Mouse (Mus musculus) heart, adult 9 months (tissue): ENCODE measurements around the gene Olfr462.
"Not testable (repeated sequence)": the region's sequence is repeated elsewhere in the genome, so short reads cannot be mapped to it uniquely, and the experiment has no call there.

Source experiments
- DNase-seq, 2 experiments: peaks; one replicate each; pipeline ENCODE4 v3.0.0; 2022; ENCODE audit warnings: low spot score in 2 of 2

Gene Olfr462

DNA sequence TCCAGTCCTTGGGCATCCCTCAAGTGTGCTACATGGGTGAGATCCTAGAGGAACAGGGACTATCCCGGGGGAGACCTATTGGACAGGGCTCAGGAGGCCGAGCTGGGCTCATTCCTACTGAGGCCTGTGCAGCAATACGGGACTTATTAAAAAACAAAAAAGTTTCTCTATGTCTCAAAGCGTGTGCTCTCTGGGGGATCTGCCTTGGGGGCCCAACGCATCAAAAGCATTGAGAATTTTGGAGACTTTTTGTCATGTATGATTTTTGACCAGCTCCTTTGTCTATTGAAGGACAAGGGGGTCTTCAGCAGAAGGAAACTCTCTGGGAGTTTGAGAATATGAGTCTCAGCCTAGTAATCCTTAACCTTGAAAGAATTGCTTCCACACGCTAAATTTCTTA is at the start of gene Olfr462:
TSS of gene Olfr462 (minus strand) at position 101 of the 400 bp plus-strand sequence.
- no peak for DNase-seq

DNA sequence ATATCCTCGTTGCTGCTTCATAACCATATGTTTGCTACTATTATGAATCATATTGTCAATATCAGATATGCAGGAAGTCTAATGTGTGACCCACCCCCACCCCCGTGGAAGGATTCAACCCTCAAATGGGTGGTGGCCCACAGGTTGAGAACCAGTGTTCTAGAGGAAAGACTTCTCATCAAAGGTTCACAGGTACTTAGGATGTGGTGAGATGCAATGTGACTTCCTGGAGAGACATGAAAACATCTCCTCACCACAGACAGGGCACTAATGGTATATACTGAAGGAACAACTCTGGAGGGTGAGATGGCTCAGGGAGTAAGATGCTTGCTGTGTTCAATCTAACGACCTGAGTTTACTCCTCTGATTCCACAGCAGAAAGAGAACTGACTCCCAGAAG is 43.4 kb upstream of the Olfr462 start:
- DNase-seq, result no peak

DNA sequence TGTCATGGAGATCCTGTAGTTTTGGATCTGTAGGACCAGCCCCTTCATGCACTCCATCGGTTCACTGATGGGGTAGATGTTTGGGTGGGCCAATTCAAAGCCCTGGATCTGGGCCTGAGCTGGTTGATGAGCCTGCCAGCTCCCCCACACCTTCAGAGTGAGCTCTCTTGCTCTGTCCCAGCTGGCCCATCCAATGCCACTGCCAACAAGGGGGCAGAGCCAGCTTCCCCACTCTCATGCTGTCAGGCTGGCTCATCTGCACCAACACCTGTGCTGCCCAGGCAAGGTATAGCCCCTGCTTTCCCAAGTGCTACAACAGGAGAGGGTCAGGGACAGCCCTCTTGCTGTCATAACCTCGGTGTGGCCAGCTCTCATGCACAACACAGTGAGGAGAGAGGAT is 41.7 kb upstream of the Olfr462 start:
- no peak for DNase-seq

DNA sequence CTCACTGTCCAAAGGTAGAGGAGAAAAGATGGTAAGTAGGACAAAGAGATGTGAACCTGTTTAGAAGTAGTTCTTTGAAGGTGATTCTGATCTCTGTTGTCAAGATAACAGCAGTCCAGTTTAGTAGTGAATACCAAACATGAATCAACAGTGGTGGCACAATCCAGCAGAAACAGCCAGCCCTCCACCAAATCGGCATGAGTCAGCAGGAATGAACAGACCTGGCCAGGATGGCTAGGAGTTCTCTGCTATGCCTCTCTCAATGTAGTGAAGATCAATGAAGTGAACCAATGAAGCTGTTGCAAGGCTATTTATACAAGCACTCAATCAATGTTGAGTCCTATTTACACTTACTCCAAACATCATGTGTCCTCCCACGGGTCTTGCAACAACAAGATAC is 38.3 kb upstream of the Olfr462 start:
- no peak for DNase-seq

DNA sequence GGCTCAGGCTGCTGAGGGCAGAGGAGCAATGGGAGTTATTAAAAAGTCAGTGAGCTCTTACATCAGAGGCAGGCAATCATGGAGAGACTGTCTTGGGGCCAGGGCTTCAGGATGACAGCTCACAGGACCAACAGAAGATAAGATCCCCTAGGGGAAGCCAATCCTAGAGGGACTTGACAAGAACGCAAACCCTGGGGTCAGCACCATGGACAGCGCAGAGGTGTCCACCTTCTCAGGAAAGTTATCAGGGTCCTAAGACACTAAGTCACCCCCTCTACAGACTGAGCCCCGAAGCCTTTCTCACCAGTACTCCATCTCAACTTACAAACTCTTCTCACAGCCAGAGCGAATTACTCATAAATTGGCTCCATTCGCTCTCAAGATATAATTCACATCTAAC is 28.9 kb upstream of the Olfr462 start, which contains the start of gene Olfr464:
TSS of gene Olfr464 (minus strand) at position 2 of the 400 bp plus-strand sequence.
- DNase-seq, result no peak

DNA sequence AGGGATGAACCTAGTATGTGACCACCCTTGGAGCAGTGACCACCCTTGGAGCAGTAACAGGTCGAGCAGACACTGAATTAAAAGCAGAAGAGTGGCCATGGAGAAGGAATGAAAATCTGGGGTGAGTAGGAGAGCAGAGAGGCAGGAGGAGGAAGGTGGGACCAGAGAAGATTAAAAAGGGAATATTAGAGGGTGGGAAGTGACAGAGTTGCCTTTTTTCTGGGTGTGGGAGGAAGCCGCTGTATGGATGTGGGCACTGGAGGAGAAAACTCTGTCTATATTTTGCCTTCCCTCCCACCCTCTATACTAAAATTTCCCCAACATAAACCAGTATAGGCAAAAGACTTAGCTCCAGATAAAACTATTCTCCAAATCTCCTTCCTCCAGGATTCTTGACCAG is 28.2 kb upstream of the Olfr462 start:
- no peak for DNase-seq

DNA sequence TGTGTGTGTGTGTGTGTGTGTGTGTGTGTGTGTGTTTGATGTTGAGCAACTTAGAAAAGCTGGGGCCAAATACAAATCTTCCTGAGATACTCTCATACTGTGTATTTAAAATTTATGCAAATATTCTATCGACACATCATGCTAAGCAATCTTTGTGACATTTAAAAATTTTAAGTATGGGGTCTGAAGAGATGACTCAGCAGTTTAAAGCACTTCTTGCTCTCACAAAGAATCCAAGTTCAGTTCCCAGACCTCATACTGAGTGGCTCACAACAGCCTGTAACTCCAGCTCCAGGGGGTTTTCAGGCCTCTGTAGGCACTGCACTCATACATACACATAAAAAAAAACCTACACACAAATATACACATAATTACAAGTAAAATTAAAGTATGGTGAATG is 23.9 kb upstream of the Olfr462 start:
- no peak for DNase-seq

DNA sequence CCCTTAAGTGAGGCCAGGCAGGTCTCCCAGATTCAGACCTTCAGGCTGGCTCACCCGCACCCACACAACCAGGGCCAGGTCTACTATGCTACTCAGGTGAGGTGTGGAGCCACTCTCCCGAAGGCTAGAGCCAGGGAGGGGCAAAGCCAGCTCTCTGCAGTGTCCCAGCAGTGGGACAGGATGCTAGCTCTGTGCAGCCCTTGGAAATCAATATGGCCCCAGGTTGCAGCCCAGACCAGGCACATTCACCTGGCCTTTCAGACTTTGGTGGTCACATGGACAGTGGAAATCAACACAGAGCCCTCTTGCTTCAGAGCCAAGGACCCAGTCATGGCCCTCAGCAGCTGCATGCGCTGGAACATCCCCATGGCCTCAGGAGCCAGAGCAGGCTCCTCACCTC is 12.3 kb upstream of the Olfr462 start:
- DNase-seq, result no peak

DNA sequence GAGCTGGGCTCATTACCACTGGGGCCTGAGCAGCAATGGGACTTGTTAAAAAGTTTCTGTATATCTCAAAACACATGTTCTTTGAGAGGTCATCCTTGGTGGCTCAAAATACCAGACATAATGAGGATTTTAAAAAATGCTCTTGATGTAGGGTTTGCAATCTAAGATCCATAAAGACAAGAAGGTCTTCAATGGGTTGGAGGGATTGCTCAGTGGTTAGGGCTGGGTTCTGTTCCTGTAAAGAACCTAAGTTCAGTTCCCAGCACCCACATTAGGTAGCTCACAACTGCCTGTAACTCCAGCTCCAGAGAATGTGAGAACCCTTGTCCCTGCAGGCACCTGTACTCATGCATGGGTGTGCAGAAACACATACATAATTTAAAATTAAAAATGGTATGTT is 5.2 kb upstream of the Olfr462 start, which contains the start of gene Olfr463:
TSS of gene Olfr463 (minus strand) at position 101 of the 400 bp plus-strand sequence.
- DNase-seq, result no peak

DNA sequence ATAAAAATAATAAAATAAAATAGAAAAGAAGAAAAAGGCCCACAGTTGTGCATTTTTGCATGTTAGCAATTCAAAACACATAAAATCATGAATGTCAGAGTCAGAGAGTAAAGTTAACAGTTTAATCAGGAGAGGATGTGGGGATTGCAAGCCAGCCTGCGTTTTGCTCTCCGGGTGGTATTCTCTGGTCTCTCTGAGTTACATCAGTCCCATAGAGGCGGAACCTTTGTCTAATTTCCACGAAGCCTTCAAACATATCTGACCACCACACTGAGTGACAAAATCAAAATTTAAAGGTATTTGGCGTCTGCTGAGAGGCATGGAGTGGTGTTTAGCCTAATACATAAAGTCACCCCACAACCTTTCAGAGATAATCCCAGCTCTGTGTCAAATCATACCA is 7.2 kb downstream of the Olfr462 start:
- DNase-seq, result no peak

DNA sequence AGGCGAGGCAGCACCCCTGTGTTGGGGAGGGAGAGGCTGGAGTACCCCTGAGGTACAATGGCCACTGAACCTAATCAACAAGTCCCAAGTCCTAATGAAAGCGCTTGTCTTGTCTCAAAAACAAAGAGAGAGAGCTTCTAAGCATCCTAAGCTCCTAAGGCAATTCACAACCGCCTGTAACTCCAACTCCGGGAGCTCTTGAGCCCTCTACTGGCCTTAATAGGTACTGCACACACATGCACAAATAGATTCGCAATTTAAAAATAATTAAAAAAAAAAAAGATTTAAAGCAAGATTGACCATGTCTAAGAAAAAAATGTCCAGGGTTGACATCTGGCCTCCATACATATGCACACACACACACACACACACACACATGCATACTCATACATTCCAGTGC is 8.6 kb downstream of the Olfr462 start:
- no peak for DNase-seq

DNA sequence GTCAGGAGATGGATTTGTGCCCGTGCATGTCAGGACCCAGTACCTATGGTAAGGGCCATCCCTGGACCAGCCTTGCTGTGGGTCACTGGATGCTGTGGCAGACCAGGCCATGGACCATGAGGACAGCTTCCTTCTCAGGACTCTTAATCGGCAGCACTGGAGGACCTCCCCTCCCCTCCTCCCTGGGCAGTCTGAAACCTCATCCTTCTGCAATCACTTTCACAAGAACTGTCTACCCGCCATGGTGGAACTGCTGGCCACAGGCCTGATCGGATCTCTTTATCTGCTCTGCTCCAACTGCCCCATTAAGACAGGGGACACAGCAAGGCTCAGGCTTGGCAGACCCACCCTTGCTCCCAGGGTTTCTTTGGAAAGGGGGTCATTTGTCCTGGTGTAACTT is 10.4 kb downstream of the Olfr462 start:
- no peak for DNase-seq

DNA sequence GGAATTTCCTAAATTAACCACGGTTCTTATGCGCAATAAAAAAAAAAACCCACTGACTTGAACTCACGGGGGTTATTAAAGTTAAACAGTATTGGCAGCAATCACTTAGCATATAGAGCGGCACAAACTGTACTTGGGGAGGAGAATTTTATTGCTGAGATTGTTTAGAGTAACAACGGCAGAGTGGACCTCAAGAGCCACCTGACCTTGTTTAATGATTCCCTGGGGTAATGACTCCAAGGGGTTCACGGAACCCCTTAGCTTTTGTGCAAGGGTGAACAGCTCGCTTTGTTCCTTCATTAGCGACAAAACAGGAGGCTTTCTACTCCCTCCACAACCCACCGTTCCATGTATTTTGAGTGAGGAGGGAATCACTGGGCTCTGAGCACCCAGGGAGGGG is 12.2 kb downstream of the Olfr462 start:
- no peak for DNase-seq

DNA sequence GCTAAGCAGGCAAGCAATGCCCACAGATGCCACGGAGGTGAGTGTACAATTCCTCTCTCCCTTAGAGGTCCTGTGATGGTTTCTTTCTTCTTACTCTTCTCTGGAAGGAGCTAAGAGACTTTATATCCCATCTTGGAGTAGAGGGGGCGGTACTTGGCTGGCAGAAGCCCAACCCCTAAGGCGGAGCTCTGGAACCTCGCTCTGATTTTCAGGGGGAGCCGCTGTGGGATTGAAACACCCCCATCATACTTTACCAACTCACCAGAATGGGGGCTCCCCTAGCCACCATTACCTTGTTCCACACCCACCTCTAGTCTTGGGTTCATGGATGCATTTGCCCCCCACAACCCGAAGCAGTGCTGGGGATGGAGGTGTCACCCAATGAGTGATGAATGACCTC is 16.6 kb downstream of the Olfr462 start, which contains the start of gene Epx:
TSS of gene Epx (minus strand) at position 101 of the 400 bp plus-strand sequence.
- no peak for DNase-seq

DNA sequence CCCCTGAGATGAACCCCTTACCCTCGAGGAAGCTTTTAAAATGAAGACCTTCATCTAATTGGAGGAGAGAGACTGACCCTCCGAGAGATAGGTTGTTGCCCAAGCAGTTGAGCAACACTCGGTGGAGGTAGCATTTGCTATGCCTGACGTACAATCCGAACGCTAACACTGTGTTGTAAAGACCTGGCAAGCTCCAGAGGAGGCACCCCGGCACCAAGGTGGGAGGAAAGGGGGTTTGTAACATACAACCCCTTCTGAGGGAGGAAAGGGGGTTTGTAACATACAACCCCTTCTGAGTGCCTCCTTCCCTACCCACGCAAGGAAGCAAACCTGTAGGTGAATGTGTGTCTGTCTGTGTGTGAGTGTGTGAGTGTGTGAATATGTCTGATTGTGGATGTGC is 20.3 kb downstream of the Olfr462 start:
- no peak for DNase-seq

DNA sequence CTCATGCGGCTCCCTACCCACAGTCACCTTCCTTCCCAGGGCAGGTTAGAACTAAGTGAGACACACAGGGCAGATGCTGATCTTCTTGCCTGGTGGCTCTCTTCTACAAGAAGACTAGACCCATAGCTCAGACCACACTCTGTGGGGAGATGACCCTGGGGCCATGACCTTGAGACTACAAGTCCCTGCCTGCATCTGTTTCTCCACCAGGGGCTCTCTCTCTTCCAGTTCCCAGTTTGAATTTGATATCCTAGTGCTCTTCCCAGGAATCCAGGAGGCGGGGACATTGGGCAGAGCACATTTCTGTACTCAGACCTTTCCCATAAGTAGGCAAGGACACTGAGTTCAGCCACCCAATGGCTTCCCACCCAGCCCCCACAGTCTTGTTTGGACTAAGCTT is 22.0 kb downstream of the Olfr462 start:
- DNase-seq, result no peak

DNA sequence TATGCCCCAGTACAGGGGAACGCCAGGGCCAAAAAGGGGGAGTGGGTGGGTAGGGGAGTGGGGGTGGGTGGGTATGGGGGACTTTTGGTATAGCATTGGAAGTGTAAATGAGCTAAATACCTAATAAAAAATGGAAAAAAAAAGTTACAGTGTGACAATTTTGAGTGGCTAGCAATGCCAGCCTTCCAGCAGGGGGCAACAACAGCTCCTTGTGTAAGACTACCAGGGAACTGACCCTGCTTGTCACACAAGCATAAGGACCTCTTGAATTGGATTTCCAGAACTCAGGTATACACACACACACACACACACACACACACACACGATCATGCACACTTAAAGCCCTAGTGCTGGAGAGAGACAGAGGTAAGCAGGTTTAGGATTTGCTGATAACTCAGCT is 25.2 kb downstream of the Olfr462 start:
- not testable (repeated sequence) for DNase-seq

DNA sequence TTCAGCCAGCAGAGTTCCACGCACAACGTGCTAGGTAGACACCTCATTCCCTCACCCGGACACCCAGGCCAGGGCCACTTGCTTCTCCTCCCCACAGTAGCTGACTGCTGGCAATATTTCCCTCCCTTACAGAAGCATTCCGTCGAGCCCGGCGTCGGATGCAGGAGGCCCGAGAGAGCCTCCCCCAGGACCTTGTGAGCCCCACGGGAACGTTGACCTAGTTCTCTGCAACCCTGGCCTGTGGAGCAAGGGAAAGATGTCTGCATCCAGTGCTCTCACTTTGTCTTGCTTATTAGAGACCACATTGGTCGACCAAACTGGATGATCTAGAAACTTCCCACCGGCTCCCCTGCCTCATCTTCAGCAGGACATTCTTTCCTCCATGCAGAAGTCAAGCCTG is 29.3 kb downstream of the Olfr462 start:
- DNase-seq, result no peak

DNA sequence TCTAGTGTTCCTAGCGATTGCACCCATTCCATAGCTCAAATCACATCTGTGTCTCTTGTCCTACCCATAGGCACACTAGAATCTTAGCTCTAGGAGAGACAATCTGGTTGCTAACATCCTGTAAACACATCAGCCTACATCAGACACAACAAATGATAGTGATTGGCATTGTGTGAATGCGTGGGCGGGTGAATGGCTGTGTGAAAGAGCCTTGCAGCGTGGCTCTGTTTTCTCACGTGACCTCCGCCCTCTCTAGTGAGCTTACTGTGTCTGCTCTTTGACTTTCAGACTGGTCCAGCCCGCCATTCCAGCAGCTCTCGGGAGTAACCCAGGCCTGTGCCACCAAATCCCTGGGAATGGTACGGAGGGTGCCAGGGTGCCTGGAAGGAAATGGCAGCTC is 31.6 kb downstream of the Olfr462 start:
- no peak for DNase-seq

DNA sequence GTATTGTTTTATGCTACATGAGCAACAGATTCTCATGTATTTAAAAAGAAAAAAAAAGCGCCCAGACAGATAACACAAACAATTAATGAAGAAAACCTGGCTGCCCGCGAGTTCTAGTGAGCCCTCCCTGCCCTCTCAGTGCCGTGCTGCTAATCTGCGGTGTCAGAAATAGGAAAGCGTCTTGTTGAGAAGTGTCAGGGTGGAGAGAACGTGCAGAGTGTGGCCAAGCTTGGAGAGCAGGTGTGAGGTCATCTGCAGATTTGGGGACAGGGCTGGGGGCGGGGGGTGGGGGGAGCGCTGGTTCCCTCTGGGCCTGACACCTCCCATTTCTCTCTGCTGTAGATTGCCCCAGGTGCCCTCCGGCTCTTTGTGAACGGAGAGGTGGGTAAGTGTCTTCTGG is 32.8 kb downstream of the Olfr462 start:
- DNase-seq, result no peak

DNA sequence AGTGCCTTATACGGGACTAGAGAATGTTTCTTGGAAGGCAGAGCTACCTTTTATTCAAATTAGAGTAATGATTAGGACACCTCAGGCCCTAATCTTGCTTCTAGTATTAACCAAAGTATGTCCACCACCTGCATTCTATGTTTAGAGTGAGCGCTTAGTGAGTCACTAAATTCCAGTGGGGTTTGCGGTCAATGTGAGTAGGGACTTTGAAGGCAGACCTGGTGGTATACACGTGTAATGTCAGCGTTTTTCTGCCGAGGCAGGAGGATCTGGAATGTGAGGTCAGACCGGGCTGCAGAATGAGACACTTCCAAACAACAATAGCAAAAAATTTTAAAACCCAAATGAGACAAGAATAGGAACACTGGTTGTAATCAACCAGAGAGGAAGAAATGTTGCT is 37.5 kb downstream of the Olfr462 start:
- DNase-seq, result no peak

DNA sequence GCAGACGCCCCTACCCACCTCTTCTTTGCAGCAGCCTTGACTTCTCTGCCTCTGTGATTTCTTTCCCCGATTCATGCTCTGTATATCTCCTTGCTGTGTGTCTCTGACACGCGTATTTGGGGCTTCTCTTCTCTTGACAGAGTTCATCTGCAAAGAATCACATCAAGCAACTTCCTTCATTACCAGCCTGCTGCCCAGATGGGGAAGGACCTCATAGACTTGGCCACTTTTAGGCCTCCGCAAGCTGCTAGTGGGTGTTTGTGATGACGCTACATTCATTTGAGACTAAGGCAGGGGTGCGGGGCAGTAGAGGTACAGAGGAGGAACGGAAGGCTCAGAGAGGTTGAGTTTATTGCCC is 38.5 kb downstream of the Olfr462 start:
- DNase-seq, result no peak

DNA sequence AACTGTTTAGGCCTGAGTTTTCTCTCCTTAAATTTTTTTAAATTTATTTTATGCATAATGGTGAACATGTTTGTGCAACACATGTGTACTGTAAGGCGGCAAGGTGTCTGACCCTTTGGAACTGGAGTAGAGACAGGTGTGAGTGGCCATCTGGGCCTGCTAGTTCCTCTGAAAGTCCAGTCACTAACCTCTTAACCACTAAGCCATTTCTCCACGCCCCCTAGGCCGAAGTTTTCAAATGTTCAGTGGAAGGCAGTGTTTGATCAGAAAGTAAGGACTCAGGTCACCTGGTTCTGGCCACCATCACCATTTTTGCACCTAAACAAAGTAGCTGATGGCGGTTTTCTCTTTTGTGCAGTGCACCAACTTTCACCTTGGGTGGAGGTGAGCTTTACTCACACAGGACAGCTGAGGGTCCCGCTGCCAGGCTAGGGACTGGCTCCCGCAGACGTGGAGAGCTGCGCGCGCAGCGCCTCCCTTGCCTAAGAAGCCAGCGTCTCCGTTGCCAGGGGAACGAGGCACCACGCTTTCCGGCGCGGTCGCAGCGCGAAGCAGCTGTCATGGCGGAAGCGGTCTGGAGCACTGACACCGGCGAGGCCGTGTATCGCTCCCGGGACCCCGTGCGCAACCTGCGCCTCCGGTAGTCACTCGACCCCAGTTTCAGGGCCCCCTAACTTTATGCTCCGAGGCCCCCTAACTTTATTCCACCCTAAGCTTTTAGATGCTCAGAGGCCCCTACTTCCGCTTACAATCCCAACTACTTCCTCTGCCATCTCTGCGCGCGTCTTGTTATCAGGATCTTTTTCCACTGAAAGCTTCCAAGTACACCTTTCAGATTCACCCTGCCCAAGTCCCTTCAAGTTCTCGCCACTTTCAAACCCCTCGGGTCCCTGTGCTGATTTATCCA is 39.1 kb downstream of the Olfr462 start, which contains the start of gene Mks1:
TSS of gene Mks1 (plus strand) at position 526 of the 907 bp plus-strand sequence.
- DNase-seq, result peak; percentile 86 to 89

DNA sequence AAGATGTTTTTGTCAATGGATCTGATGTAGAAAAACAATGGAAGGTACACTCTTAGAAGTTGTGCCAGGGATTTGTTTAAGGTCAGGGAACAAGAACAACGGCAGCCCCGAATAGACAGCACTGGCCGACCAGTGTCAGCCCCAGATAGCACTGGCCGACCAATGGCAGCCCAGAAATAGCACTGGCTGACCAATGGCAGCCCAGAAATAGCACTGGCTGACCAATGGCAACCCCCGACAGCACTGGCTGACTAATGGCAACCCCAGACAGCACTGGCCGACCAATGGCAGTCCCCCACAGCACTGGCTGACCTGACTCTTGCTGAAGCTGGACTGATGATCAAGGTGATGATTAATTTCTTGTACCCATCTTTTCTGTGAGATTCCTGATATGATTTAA is 44.2 kb downstream of the Olfr462 start:
- DNase-seq, result no peak
